Mouse (Mus musculus) ovary, postnatal 10 days (tissue): ENCODE measurements at regions not wholly inside any gene's neighbourhood (a gene's known extent, or its start where the extent isn't known, plus 50 kb on each side); places are given as distances from the start of the nearest gene placed in this dataset.

Source experiments
- DNase-seq: peaks from one replicate; pipeline ENCODE4 v3.0.0; 2022; ENCODE audit warnings: low spot score

DNA sequence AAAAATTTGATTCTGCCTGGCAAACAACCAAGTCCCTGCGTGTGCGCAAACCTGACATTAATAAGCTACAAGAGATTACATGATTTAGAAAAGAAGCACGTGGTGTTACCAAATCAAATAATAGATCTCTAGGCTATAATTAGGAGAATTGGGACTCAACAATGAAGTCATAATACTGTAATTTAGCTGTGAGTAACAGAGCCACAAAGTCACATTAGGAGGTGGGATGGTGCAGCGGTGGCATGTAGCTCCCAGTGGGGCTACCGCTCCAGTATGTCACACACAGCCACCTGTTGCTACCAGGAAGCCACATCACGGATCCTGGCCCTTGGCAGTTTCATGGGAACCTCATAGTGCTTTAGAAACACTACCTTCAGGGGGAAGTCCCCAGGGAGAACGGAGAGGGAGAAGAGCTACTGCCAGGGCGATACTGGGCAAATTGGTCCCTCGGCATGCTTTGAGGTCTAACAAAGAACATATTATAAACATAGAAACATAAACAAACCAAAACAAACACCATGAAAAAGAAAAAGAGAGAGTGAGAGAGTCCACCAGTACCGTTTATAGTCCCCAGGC is 551.2 kb downstream of the Insc start:
- no peak for DNase-seq

DNA sequence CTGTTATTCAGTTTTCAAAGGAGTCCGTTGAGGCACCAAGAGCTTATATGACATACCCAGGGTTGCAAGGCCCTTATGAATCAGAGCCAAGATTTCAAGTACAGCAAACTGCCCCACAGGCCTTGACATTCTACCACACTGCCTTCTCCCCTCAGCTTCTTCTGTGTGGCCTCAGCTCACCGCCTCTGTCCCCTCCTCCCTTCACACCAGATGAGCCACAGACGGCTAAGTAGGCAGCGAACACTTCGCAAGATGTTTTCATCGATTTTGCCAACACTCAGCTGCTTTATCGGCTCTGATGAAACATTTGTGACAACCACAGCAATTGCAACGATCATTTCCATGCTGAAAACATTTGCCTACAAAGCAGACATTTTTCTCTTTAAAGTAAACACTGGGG is 556.7 kb downstream of the Insc start:
- DNase-seq = no peak

DNA sequence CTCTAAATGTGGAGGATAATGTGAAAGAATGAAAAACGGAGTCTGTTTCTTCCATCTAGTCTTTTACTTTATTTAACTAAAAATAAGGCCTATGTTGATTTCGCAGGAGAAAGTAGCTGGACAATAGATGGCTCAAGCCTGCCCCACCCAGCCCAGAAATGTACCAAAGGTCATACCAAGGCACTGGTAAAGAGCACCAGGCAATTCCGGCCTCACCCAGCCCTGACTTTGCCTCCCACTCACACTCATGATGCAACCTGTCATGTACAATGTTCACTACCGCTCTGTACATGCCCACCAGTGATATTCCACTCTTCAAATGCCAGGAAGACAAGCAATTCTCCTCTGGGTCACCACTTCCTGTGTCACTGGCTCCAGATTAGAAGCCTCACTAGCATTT is 564.9 kb downstream of the Insc start:
- no peak for DNase-seq

DNA sequence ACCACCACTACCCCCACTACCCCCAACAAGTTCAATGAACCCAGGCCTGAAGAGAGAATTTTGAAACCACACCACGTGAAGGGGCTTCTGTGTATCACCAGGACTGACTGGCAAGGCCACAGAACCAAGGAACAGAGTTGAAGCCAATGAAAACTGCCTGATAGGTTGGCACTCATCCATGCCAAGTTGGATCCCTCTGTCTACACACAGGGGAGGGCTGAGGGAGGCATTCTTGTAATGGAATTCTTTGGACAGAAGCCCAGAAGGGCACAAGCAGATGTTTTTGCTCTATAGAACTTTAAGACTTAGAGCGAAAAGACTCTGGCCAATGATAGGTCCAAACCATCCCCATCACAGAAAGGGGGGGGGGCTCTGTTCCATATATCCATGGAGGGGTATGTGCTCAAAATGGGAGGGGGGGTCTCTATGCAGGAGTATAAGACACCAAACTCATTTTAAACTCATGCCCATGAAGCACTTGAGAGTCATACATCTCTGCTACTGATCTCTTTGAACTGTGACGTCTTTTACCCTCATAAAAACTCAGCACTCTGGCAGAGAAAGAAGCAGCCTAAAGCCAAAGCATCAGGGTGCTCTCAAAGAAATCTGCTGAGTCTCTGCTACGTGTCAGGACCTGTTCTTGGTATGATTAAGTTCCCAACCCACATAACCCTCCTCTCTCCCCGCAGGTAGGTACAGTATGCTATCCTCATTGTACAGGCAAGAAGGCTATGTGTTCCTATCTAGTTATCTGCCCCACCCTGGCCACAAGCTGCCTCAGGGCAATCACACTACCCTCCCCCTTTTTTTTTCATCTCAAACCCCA is 567.1 kb downstream of the Insc start:
- DNase-seq = no peak

DNA sequence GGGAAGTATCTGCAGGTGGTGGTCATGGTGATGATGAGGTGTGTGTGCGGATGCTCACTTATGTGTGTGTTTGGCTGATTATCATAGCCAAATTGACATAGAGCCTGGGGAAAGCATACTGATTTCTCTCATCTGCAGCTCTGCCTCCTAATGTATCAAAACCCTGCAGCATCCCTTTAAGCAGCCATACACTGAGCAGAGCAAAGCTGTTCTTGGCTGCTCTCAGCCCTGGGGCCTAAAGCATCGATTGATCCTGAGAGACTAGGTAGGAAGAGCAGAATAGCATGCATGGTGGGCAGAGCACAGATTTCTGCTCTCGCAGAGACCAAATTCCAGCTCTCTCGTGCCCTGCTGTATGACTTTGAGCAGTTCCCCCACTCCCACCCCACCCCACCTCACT is 576.0 kb downstream of the Insc start:
- DNase-seq = no peak

DNA sequence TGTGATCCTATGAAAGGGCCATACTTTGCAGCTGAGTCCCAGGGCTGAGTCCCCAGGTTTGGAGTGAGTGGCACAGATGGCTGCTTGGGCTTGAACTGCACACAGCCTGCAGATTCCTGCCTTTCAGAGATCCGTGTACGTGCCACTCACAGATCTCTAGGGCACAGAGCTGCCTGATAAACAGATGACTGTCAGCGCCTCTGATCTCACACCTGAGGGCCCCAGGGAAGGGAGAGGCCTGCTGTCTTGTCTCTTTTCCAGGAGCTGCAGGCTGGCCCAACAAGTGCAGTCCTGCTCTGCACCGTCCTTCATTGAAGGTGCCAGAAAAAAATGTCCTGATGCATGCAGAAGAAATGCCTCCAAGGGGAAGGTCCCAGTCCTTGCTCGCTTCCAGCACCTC is 579.5 kb downstream of the Insc start:
- DNase-seq = no peak

DNA sequence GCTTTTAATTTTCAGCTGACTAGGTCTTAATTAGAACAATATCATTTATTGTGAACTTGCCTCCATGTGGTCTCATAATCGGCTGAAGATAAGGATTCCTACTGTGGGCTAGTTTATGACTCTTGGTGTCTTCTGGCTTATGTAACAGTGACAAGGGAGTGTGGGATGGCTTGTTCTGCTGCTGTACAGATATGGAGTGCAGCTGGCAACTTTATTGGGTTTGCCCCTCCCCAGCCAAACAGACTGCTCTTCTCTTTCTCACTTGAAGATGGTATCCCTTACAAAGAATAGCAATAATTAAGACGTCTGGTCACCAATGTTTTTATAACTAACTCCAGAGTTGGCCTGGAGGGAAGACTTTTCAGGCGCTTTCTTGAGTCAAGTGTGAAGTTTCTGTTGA is 584.8 kb downstream of the Insc start:
- no peak for DNase-seq

DNA sequence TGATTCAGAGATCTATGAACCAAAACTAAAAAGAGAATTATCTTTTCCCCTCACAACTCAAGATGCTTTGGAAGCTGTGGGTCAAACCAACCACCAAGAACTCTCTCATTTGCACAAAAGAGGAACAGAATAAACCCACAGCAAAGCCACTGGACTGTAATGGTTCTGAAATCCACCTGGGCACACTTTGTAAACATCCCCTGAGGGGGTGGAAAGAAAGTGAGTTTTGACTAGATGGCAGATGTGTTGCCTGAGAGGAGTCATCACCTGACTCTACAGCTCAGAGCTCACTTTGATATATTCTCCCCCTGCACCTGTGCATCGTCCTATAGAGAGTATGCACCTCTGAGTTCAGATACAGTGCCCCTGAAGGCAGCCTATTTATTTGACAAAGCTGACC is 588.2 kb downstream of the Insc start:
- DNase-seq = no peak

DNA sequence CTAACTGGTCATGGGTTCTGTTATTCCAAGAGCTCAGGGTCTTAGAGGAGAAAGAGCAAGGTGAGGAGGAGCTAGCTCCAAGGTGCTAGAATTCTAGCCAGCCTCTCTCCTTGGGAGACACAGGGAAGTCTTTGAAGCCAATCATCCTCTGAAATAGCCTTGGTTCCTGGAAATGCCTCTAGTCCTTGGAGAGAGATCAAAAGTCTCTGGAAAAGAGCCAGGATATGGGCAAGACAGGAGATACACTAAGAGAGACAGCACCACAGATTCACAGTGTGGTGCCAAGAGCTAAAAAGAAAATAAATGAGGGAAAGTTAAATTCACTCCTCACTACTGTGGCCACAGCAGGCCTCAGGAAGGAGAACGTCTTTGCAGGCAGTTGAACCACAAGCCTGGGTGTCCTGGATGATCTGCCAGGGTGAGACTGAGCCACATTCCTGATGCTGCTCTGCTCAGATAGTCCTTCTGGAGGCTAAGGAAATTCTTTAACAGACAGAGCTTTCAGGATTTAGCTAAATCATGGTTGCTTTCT is 589.6 kb downstream of the Insc start:
- no peak for DNase-seq

DNA sequence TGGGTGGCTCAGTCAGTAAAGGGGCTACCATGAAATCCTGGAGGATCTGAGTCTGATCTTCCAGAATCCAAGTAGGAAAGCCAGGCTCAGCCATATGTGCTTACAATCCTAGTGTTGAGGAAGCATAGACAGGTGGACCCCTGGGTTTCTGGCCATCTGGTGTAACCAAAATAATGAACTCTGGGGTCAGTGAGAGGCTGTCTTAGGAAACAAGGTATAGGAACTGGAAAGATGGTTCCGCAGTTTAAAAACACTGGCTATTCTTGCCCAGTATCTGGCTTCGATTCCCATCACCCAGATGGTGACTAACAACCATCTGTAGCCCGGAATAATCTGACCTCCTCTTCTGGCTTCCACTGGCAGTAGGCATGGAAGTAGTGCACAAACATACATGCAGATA is 591.6 kb downstream of the Insc start:
- DNase-seq = no peak

DNA sequence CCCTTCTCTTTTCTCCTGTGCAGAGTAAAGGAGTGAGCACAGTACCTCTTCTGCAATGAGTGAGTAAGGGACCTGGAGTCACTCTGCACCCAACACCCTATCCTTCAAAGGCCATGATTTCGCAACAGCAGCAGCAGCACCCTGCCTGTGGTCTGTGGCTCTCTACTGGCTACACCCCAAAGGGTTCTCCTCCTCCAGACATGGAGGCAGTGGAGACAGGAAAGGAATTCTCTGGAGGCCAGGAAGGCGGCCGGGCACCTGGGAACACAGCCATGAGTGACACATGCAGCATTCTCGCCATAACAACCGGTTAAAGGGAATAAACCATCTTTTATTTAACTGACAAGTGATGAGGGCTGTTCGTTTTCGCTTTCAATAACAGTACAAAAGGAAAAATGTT is 596.7 kb downstream of the Insc start:
- no peak for DNase-seq

DNA sequence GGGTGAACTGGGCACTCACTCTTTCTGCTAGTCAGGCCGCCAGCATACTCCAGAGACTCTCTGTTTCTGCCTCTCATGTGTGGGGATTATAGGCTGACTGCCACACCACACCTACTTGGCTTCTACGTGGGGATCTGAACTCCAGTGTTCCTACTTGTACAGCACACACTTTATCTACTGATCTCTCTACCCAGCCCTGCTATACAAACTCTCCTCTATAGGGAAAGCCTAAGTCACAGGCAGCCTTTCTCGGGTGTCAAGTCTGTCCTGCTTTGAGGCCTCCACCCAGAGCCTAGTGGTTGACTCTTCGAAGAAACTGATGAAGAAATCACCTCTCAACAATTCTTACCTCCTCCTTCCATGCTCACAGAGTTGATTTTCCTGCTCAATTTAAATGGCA is 597.5 kb downstream of the Insc start:
- DNase-seq = no peak

DNA sequence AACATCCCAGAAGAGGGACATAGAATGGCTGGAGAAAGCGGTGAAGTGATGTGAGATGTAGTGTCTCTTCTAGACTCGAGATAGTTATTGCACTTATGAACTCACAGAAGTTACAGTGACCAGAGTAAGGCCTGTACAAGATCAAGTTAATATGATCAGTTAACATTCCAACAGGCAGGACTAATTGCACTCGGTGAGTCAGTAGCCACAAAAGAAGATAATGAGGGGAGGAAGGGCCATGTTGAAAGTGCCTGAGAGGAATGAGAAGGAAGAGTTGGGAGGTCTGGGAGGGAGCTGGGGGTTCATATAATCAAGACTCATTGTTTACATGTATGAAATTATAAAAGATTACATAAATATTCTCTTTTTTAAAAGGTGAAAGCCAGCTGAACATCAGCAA is 602.3 kb downstream of the Insc start:
- DNase-seq = no peak

DNA sequence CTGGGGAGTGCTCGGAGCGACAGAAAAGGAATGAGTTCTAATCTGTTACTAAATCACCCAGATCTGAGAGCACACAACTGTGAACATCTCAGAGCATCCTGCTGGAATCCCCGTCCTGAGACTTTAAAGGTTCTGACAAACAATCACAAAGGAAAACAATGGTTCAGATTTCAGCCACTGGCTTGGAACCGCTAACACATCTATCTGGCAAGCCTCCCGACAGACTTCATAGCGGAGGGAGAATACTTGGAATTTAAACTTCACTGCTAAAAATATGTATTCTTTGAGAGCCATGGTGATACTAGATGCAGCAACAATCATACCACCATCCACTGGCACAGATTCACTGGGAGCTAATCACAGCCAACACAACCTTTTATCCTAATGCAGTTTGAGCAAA is 615.2 kb downstream of the Insc start:
- DNase-seq = no peak

DNA sequence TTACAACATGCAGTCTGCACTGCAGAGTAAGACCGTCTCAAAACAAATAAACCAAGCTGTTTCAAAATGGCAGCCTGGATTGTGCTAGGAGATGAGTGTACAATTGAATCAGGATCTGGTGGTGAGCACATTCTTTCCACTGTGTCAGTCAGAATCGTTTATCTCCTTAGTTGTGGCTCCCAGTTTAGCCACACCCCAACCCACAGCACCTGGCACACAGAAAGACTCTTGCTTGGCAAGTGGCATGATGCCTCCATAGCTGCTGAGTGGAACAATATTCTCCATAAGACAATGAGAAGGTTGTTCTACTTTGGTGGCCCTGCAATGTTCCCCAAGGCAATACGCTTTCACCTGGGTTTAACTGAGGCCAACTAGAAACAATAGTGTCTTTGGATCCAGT is 616.6 kb downstream of the Insc start:
- no peak for DNase-seq

DNA sequence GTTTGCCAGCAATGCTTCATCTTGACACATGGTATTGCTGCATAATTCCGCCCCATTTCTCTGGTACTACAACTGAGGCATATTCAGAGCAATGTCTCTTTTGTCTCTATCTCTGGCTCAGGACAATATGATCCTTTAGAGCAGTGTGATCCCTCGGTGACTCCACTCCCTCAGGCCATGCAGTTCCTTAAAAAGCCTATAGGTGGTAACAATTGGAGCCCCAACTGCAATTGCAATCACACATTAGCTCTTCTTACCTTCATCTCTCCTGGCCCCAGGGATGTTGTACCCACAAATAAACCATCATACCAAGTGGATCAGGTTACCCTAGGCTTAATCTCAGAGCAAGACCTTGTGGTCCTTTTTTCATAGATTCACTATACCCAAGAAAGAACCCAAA is 618.6 kb downstream of the Insc start:
- DNase-seq = no peak

DNA sequence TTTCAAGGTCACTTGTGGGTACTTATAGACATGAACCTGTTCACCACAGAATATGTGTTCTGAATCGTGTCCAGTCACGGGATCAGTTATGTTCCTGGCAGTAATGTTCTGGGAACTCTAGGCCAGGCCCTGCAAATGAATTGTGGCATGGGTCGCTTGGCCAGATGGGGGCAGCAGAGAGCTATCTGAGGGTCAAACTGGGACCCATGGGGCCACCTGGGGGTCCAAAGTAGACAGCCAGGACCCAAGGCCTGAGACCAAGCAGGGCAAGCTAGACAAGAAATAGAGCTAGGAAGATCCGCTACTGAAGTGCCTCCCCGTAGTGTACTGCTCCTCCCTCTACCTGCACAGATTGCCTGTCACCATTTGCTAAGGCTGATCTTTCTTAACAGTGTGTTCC is 623.4 kb downstream of the Insc start:
- no peak for DNase-seq

DNA sequence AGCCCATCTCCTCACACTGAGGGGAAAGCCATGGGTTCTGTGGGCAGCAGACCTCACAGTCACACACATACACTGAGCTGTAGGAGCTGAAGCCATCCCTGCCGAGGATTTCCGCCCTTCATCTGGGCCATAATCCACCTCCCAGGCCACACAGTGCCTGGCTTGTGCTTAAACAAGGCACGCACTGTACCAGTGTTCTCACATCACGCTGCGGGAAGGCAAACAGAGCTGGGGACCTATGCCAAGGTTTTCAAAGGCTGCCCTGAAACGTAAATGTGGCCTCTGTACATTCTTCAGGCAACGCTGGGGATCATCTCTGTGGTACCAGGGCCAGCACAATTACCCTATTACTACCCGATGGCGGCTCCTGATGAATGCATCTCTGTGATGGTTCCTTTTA is 627.6 kb downstream of the Insc start:
- DNase-seq = no peak

DNA sequence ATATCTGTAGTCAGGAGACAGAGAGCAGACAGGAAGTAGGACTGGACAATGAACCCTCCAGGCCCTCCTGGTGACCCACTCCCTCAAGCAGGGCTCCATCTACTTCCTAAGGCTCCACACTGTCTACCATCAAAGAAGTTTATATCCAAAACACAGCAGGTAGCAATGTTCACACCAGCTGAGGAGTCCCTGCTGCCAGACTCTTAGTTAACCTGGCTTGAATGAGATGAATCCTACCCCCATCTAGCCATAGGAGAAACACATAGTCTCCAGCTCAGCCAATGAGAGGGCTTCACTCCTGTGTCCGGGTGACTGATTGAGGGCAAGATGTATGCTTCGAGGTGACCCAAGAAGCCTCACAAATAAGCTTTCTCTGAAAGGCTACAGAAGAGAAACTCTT is 629.4 kb downstream of the Insc start:
- no peak for DNase-seq

DNA sequence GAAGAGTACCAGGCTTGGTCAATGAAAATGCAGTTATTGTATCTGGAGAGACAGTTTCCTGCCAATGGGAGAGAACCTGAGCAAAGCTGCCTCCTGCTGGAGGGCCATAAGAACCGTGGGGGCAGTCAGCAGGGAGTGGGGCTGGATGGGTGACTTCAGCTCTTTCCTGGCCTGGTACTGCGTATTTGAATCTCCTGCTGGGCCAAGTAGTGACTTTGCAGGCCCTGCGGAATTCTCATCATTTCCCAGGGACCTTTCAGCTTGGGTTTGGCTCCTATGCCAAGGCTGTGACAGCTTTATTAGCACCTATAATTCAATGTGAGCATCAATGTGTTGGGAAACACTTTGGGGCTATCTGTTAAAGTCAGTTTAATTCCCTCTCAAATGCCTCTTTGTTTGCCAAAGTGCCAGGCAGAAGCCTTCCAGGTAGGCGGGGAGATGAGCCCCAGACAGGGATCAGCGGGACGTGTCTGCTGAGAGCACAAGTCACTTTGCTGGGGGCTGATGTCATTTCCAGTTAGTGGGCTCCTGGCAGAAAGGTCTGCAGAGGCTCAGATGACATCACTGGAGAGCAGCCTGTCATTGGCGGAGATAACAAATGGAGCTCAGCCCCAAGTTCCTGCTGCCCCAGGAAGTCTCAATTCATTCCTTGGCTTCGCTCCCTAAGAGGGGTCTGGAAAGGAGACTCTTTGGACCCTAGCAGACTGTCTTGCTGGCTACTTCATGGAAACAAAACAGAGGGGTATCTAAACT is 630.5 kb downstream of the Insc start:
- DNase-seq = no peak

DNA sequence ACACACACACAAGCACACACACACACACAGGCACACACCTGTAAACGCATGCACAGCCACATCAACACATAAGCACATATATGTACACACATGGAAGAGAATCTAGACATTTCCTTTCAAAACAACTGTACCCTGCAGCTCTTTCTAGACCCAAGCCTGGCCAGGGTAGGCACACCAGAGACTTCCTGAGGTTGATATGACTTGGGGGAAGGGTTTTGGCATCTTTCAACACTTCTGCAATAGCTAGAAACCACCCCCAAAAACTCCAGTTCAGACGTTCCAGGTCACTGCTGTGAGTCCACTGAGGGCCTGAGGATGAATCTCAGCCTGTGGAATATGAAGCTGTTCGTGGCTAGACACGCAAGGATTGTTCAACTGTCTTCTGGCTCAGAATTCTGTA is 632.6 kb downstream of the Insc start:
- no peak for DNase-seq

DNA sequence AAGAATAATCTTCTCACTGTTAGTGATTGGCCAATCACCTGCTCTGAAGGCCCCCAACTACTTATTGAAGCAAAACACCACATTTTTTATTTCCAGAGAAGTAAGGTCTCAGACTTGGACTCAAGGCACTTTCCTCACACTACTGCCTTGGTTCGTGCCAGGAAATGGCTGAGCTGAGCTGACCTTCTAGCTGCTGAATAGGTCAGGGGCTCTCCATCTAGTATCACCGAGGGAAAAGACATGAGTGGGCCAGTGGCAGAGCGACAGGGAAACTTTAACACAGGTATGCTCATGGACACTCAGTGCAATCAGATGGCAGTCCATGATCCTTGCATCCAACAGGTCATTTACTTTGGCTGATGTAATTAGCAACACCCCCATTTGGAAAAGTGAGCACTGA is 635.3 kb downstream of the Insc start:
- no peak for DNase-seq

DNA sequence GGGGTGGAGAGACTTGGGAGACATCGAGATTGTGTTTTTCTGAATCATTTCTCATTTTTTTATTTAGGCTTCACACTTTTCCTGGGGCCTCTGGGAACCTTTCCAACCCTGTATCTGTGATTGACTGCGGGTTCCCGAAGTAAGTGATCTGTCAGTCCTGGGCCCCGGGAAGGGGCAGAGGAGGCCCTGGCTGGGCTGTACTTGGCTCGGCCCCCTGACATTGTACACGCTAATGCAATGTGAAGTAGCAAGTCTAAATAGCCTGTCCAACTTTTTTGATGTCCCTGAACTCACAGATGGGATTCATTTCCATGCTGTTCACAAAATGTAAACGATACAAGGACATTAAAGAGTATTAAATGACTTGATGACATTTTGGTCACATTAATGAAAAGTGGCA is 636.1 kb downstream of the Insc start:
- DNase-seq = no peak
